Mouse (Mus musculus): ENCODE results near the gene Kcnk7. TPM values are rescaled to one million over a fixed set of nuclear protein-coding genes. Genes with fewer than 3 reads are reported as not detected.

The Kcnk7 gene
- total and polyA plus RNA-seq, 3 experiments, result not detected

GRCm38 (mm10) chr19:5756321-5756985 is 52.3 kb downstream of the Kcnk7 start:
- H3K36me3 ChIP-seq (ENCODE audit: control insufficient read depth, insufficient read depth, low read length), result no peaks in the 10 kb centered on the region
- WGBS, result 43% methylated on average over 29 of the region's 29 CpGs
- no peak overlapping the region for H3K4me3 ChIP-seq
- no peak for DNase-seq
- H3K79me2 ChIP-seq (replicated peaks; ENCODE audit: control insufficient read depth, insufficient read depth, low read length), result no peaks in the 10 kb centered on the region
- TF ChIP-seq EP300 (IDR thresholded peaks at IDR 0.05; ENCODE audit: insufficient read depth, low read depth, low read length) (no peak), POLR2A (IDR thresholded peaks at IDR 0.05; ENCODE audit: insufficient read depth, low read depth, low read length) (no peak), CTCF (IDR thresholded peaks at IDR 0.05) (no peak)
- no peak overlapping the region for H3K27ac ChIP-seq
- intact Hi-C loops (cut with DNase I), result no loop called here
- no peaks in the 10 kb centered on the region for H3K27me3 ChIP-seq (ENCODE audit: control insufficient read depth, insufficient read depth, low read length)
- no peaks in the 10 kb centered on the region for H3K4me1 ChIP-seq (ENCODE audit: control insufficient read depth, insufficient read depth, low read length)
- H3K9ac ChIP-seq (ENCODE audit: low read depth, low read length), result no peak overlapping the region

Small RNA genes lying within 50 kb of the gene (microRNA-seq; reads per million reads assigned to microRNA genes)
- 0 reads per million in 2 experiments for gene Mir6987

Other genes starting within 250 kb of the Kcnk7 start
- 1 to 10 TPM; 6.3 to 9.7 TPM for gene Ccdc85b, start 246.5 kb upstream of the Kcnk7 start, total RNA-seq (2021)
- 5.9 and 6.1 TPM in 2 replicates for gene Ccdc85b, start 246.5 kb upstream of the Kcnk7 start, polyA plus RNA-seq (2012; rRNA removed)
- gene Fibp, start 243.8 kb upstream of the Kcnk7 start, total RNA-seq (2021), result 10 to 100 TPM; 47.1 to 52.9 TPM
- gene Fibp, start 243.8 kb upstream of the Kcnk7 start, polyA plus RNA-seq (2012; rRNA removed), result 85.6 and 88.3 TPM in 2 replicates
- gene Ctsw, start 235.9 kb upstream of the Kcnk7 start, total RNA-seq (2021), result under 1 TPM; 0.32 to 0.42 TPM
- gene Ctsw, start 235.9 kb upstream of the Kcnk7 start, polyA plus RNA-seq (2012; rRNA removed), result 0.67 and 2.0 TPM in 2 replicates
- 10 to 100 TPM in 1 of 2 experiments, 1 to 10 TPM in 1; 8.2 to 10.3 TPM for gene Efemp2, start 230.4 kb upstream of the Kcnk7 start, total RNA-seq (2021)
- 33.6 and 36.3 TPM in 2 replicates for gene Efemp2, start 230.4 kb upstream of the Kcnk7 start, polyA plus RNA-seq (2012; rRNA removed)
- gene Mus81, start 216.0 kb upstream of the Kcnk7 start, total RNA-seq (2021), result 10 to 100 TPM; 18.6 to 21.6 TPM
- 36.4 and 38.6 TPM in 2 replicates for gene Mus81, start 216.0 kb upstream of the Kcnk7 start, polyA plus RNA-seq (2012; rRNA removed)
- 100 to 1,000 TPM; 169 to 194 TPM for gene Cfl1, start 213.9 kb upstream of the Kcnk7 start, total RNA-seq (2021)
- 160 and 206 TPM in 2 replicates for gene Cfl1, start 213.9 kb upstream of the Kcnk7 start, polyA plus RNA-seq (2012; rRNA removed)
- under 1 TPM; 0.82 to 0.89 TPM for gene 1700020D05Rik, start 200.6 kb upstream of the Kcnk7 start, total RNA-seq (2021)
- gene 1700020D05Rik, start 200.6 kb upstream of the Kcnk7 start, polyA plus RNA-seq (2012; rRNA removed), result 0.70 and 0.85 TPM in 2 replicates
- 1 to 10 TPM; 3.9 to 5.2 TPM for gene Snx32, start 193.8 kb upstream of the Kcnk7 start, total RNA-seq (2021)
- gene Snx32, start 193.8 kb upstream of the Kcnk7 start, polyA plus RNA-seq (2012; rRNA removed), result 11.4 and 13.0 TPM in 2 replicates
- not detected for gene Ovol1, start 143.7 kb upstream of the Kcnk7 start, total RNA-seq (2021)
- gene Ovol1, start 143.7 kb upstream of the Kcnk7 start, polyA plus RNA-seq (2012; rRNA removed), result 0.04 TPM in 1 of 2 replicates, not detected in the other
- gene Ap5b1, start 136.3 kb upstream of the Kcnk7 start, total RNA-seq (2021), result 1 to 10 TPM; 3.0 to 3.3 TPM
- 3.0 and 3.1 TPM in 2 replicates for gene Ap5b1, start 136.3 kb upstream of the Kcnk7 start, polyA plus RNA-seq (2012; rRNA removed)
- gene Rnaseh2c, start 102.5 kb upstream of the Kcnk7 start, total RNA-seq (2021), result 10 to 100 TPM; 50.2 to 58.6 TPM
- gene Rnaseh2c, start 102.5 kb upstream of the Kcnk7 start, polyA plus RNA-seq (2012; rRNA removed), result 18.7 and 37.1 TPM in 2 replicates
- gene Kat5, start 94.1 kb upstream of the Kcnk7 start, total RNA-seq (2021), result 10 to 100 TPM; 27.0 to 27.5 TPM
- gene Kat5, start 94.1 kb upstream of the Kcnk7 start, polyA plus RNA-seq (2012; rRNA removed), result 36.1 and 56.9 TPM in 2 replicates
- gene Rela, start 66.9 kb upstream of the Kcnk7 start, total RNA-seq (2021), result 10 to 100 TPM; 26.8 to 32.5 TPM
- 39.8 and 57.2 TPM in 2 replicates for gene Rela, start 66.9 kb upstream of the Kcnk7 start, polyA plus RNA-seq (2012; rRNA removed)
- gene Sipa1, start 40.7 kb upstream of the Kcnk7 start, total RNA-seq (2021), result 10 to 100 TPM; 19.9 to 23.5 TPM
- gene Sipa1, start 40.7 kb upstream of the Kcnk7 start, polyA plus RNA-seq (2012; rRNA removed), result 37.7 and 39.9 TPM in 2 replicates
- gene Map3k11, start 15.6 kb upstream of the Kcnk7 start, total RNA-seq (2021), result 10 to 100 TPM; 20.8 to 23.2 TPM
- 31.5 and 31.9 TPM in 2 replicates for gene Map3k11, start 15.6 kb upstream of the Kcnk7 start, polyA plus RNA-seq (2012; rRNA removed)
- 10 to 100 TPM; 17.5 to 18.6 TPM for gene Pcnx3, start 15.5 kb upstream of the Kcnk7 start, total RNA-seq (2021)
- 33.6 and 40.1 TPM in 2 replicates for gene Pcnx3, start 15.5 kb upstream of the Kcnk7 start, polyA plus RNA-seq (2012; rRNA removed)
- 100 to 1,000 TPM; 128 to 137 TPM for gene Ehbp1l1, start 21.9 kb downstream of the Kcnk7 start, total RNA-seq (2021)
- 100 and 121 TPM in 2 replicates for gene Ehbp1l1, start 21.9 kb downstream of the Kcnk7 start, polyA plus RNA-seq (2012; rRNA removed)
- gene Fam89b, start 25.3 kb downstream of the Kcnk7 start, total RNA-seq (2021), result 10 to 100 TPM; 24.2 to 26.3 TPM
- 75.7 and 80.7 TPM in 2 replicates for gene Fam89b, start 25.3 kb downstream of the Kcnk7 start, polyA plus RNA-seq (2012; rRNA removed)
- gene Ltbp3, start 36.5 kb downstream of the Kcnk7 start, total RNA-seq (2021), result 10 to 100 TPM; 30.7 to 34.2 TPM
- gene Ltbp3, start 36.5 kb downstream of the Kcnk7 start, polyA plus RNA-seq (2012; rRNA removed), result 61.3 and 61.5 TPM in 2 replicates
- gene Scyl1, start 67.1 kb downstream of the Kcnk7 start, total RNA-seq (2021), result 10 to 100 TPM; 57.2 to 70.0 TPM
- 95.6 and 113 TPM in 2 replicates for gene Scyl1, start 67.1 kb downstream of the Kcnk7 start, polyA plus RNA-seq (2012; rRNA removed)
- gene Frmd8, start 170.9 kb downstream of the Kcnk7 start, total RNA-seq (2021), result 1 to 10 TPM; 7.7 to 8.4 TPM
- gene Frmd8, start 170.9 kb downstream of the Kcnk7 start, polyA plus RNA-seq (2012; rRNA removed), result 7.0 and 9.3 TPM in 2 replicates
- gene Slc25a45, start 173.4 kb downstream of the Kcnk7 start, total RNA-seq (2021), result 1 to 10 TPM; 2.8 TPM
- gene Slc25a45, start 173.4 kb downstream of the Kcnk7 start, polyA plus RNA-seq (2012; rRNA removed), result 7.9 and 8.2 TPM in 2 replicates
- gene Tigd3, start 189.8 kb downstream of the Kcnk7 start, total RNA-seq (2021), result under 1 TPM; 0.14 to 0.47 TPM
- 0.25 and 0.67 TPM in 2 replicates for gene Tigd3, start 189.8 kb downstream of the Kcnk7 start, polyA plus RNA-seq (2012; rRNA removed)
- 10 to 100 TPM; 82.3 to 83.5 TPM for gene Dpf2, start 208.6 kb downstream of the Kcnk7 start, total RNA-seq (2021)
- gene Dpf2, start 208.6 kb downstream of the Kcnk7 start, polyA plus RNA-seq (2012; rRNA removed), result 71.8 and 104 TPM in 2 replicates
- 1 to 10 TPM; 8.0 to 8.4 TPM for gene Cdc42ep2, start 220.4 kb downstream of the Kcnk7 start, total RNA-seq (2021)
- gene Cdc42ep2, start 220.4 kb downstream of the Kcnk7 start, polyA plus RNA-seq (2012; rRNA removed), result 11.7 and 19.0 TPM in 2 replicates

Data from heart, adult 2 months (tissue).